Mouse (Mus musculus) liver, embryonic 13.5 days (tissue): ENCODE data around the gene Gltpd2. TPM values are rescaled to one million over a fixed set of nuclear protein-coding genes. Genes with fewer than 3 reads are reported as not detected.
"Not testable (repeated sequence)": the region's sequence is repeated elsewhere in the genome, so short reads cannot be mapped to it uniquely, and the experiment has no call there.

Source experiments
- ATAC-seq: fragments of 200-750 bp; cut with Nextera tagmentation; 2 replicates; pipeline ENCODE4 v1.8.0; 2017; ENCODE audit warnings: low read depth, mild to moderate bottlenecking, moderate number of reproducible peaks, moderate library complexity
- DNase-seq: peaks from one replicate; pipeline ENCODE4 v3.0.0; 2022
- H3K27ac ChIP-seq: fragments of 300-500 bp; sonication (generic); 2 replicates; pipeline ENCODE4 v1.5.1; 2015; ENCODE audit warnings: moderate library complexity, mild to moderate bottlenecking, inconsistent platforms
- H3K27me3 ChIP-seq: fragments of 300-500 bp; sonication (generic); 2 replicates; pipeline ENCODE4 v1.6.1; 2015; ENCODE audit warnings: mild to moderate bottlenecking, inconsistent platforms
- H3K36me3 ChIP-seq: fragments of 300-500 bp; sonication (generic); 2 replicates; pipeline ENCODE4 v1.6.1; 2015; ENCODE audit warnings: mild to moderate bottlenecking, inconsistent platforms
- H3K4me1 ChIP-seq: fragments of 300-500 bp; sonication (generic); replicated peaks from 2 replicates; pipeline ENCODE4 v1.6.1; 2015; ENCODE audit warnings: inconsistent platforms
- H3K4me2 ChIP-seq: fragments of 300-500 bp; sonication (generic); 2 replicates; pipeline ENCODE4 v1.6.1; 2015; ENCODE audit warnings: inconsistent platforms, mild to moderate bottlenecking, moderate library complexity
- H3K4me3 ChIP-seq: fragments of 300-500 bp; sonication (generic); replicated peaks from 2 replicates; pipeline ENCODE4 v1.5.1; 2015; ENCODE audit warnings: mild to moderate bottlenecking, inconsistent platforms
- H3K9ac ChIP-seq: fragments of 300-500 bp; sonication (generic); 2 replicates; pipeline ENCODE4 v1.6.1; 2015; ENCODE audit warnings: mild to moderate bottlenecking, inconsistent platforms
- H3K9me3 ChIP-seq: fragments of 300-500 bp; sonication (generic); replicated peaks from 2 replicates; pipeline ENCODE4 v1.6.1; 2016; ENCODE audit warnings: inconsistent platforms
- WGBS: fragments of 180-500 bp; shearing (Covaris S2); methylation state at CpG from one replicate; pipeline ENCODE4 v1.1.7; 2015; ENCODE audit not compliant: insufficient replicate concordance; 5-methylcytosine and 5-hydroxymethylcytosine counted together
- polyA plus RNA-seq: library from polyadenylated mRNA; unstranded; fragments of >200 nt; fragmentation: Nextera tagmentation; extraction: Ambion mirVana; gene quantifications from 2 replicates; pipeline ENCODE4 v1.2.1, GENCODE M21; 2015

Gene Gltpd2
- polyA plus RNA-seq, 1 experiment from 2014 or later, result 20.0 TPM

DNA sequence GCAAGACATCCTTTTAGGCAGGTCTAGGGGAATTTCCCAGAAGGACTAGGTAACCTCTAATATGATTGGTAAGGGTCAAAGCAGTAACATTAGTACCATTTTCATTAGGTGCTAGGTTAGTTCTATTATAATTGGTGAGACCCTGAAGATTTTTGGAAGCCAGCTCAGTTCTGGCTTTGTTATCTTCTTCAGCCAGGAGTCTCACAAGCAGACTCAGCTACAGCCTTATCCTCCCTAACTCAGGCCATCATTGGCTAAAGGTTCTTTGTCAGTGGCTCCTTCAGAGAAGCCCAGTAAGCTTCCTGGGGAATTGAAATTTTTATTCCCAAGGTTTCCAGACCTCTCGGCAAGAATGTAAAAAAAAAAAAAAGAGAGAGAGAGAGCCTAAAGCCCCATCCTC, 560 bp upstream of the Gltpd2 start:
- Histone ChIP-seq H3K9ac (no peak overlapping the region), H3K27ac (peak overlapping the region; percentile 40; the same call in 1 of the 2 replicates), H3K27me3 (peaks cover 15% of the 10 kb centered on the region), H3K4me1 (peaks cover 33% of the 10 kb centered on the region), H3K9me3 (no peaks in the 10 kb centered on the region), H3K36me3 (no peaks in the 10 kb centered on the region), H3K4me2 (peak overlapping the region; percentile 57; the same call in 1 of the 2 replicates), H3K4me3 (no peak overlapping the region)
- WGBS, result 31% methylated on average over 1 of the region's 1 CpGs
- ATAC-seq (no peak), DNase-seq (no peak)

- Histone ChIP-seq H3K4me3 (peak overlapping the region; percentile 43), H3K9ac (peak overlapping the region; percentile 58; the same call in 1 of the 2 replicates), H3K4me2 (peak overlapping the region; percentile 57), H3K9me3 (no peaks in the 10 kb centered on the region), H3K36me3 (no peaks in the 10 kb centered on the region), H3K4me1 (peaks cover 37% of the 10 kb centered on the region), H3K27ac (peak overlapping the region; percentile 64), H3K27me3 (peaks cover 15% of the 10 kb centered on the region)
- ATAC-seq, result peak; percentile 7; the same call in 1 of the 2 replicates
- no peak for DNase-seq
- WGBS, result 28% methylated on average over 41 of the region's 41 CpGs
These were observed 1.3 kb downstream of the Gltpd2 start for GRCm38 (mm10) chr11:70520178-70520769.

DNA sequence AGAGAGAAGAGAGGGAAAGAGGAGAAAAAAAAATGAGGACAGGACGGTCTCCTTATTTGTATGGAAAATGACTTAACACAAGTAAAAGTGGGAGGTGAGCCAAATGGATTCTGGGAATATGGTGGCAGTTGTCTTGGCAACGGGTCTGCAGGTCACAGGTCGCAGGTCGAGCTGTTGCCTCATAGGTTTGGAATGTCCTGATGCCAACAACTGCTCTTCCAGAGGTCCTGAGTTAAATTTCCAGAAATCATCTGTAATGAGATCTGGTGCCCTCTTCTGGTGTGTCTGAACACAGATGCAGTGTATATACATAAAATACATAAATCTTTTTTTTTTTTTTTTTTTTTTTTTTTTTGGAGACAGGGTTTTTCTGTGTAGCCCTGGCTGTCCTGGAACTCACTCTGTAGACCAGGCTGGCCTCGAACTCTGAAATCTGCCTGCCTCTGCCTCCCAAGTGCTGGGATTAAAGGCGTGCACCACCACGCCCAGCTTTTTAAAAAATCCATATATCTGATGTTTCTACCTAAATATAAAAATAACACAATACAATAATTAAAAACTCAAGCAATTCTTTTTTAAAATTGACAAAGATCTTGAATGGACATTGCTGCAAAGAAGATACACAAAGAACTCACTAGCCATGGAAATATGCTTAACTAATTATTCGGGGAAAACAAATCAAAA, 4.5 kb downstream of the Gltpd2 start:
- H3K9ac ChIP-seq, H3K4me3 ChIP-seq, H3K4me2 ChIP-seq, H3K27ac ChIP-seq, H3K9me3 ChIP-seq, ATAC-seq, DNase-seq: not testable (repeated sequence)
- WGBS, result 77% methylated on average over 8 of the region's 8 CpGs
- Histone ChIP-seq H3K36me3 (peaks cover 25% of the 10 kb centered on the region), H3K4me1 (peaks cover 37% of the 10 kb centered on the region), H3K27me3 (peaks cover 15% of the 10 kb centered on the region)

- peak overlapping the region; percentile 30; the same call in 1 of the 2 replicates for H3K9ac ChIP-seq
These were observed 5.8 kb downstream of the Gltpd2 start for GRCm38 (mm10) chr11:70524782-70525181.

GRCm38 (mm10) chr11:70525184-70525678, 6.2 kb downstream of the Gltpd2 start, which contains the start of gene Psmb6:
Gene Psmb6, plus strand, starts transcription at chr11:70525367.
- H3K4me3 ChIP-seq, result peak within 1 kb of the TSS; percentile 80
- under 1% methylated on average over 26 of the region's 26 CpGs for WGBS

More at GRCm38 (mm10) chr11:70524782-70525181, 5.8 kb downstream of the Gltpd2 start:
- peak; percentile 43 for ATAC-seq
- no peak for DNase-seq
- Histone ChIP-seq H3K9me3 (no peaks in the 10 kb centered on the region), H3K27ac (0 out of 2 replicates have a peak overlapping the region, but pooled peaks have one; percentile 25), H3K4me3 (peak overlapping the region; percentile 80), H3K4me2 (peak overlapping the region; percentile 75), H3K27me3 (peaks cover 12% of the 10 kb centered on the region), H3K36me3 (peaks cover 31% of the 10 kb centered on the region), H3K4me1 (peaks cover 24% of the 10 kb centered on the region)
- WGBS, result 6% methylated on average over 8 of the region's 8 CpGs

GRCm38 (mm10) chr11:70525726-70526125, 6.7 kb downstream of the Gltpd2 start:
- DNase-seq, result peak; percentile 22
- Histone ChIP-seq H3K9me3 (no peaks in the 10 kb centered on the region), H3K9ac (peak overlapping the region; percentile 80), H3K4me3 (peak overlapping the region; percentile 80), H3K4me2 (peak overlapping the region; percentile 75), H3K4me1 (peaks cover 17% of the 10 kb centered on the region), H3K27me3 (peaks cover 3% of the 10 kb centered on the region), H3K36me3 (peaks cover 31% of the 10 kb centered on the region), H3K27ac (peak overlapping the region; percentile 64; the same call in 1 of the 2 replicates)
- WGBS, result under 1% methylated on average over 12 of the region's 12 CpGs
- ATAC-seq, result 0 out of 2 replicates have a peak, but pooled peaks have one; percentile 19

More at GRCm38 (mm10) chr11:70525184-70525678, 6.2 kb downstream of the Gltpd2 start, which contains the start of gene Psmb6:
- H3K4me2 ChIP-seq, result peak within 1 kb of the TSS; percentile 75
- peaks cover 20% of the 10 kb centered on the region for H3K4me1 ChIP-seq
- DNase-seq (peak; percentile 90), ATAC-seq (peak; percentile 89)
- peak within 1 kb of the TSS; percentile 80 for H3K9ac ChIP-seq
- peaks cover 31% of the 10 kb centered on the region for H3K36me3 ChIP-seq
- H3K27ac ChIP-seq, result peak within 1 kb of the TSS; percentile 64
- H3K27me3 ChIP-seq, result peaks cover 8% of the 10 kb centered on the region
- H3K9me3 ChIP-seq, result no peaks in the 10 kb centered on the region

DNA sequence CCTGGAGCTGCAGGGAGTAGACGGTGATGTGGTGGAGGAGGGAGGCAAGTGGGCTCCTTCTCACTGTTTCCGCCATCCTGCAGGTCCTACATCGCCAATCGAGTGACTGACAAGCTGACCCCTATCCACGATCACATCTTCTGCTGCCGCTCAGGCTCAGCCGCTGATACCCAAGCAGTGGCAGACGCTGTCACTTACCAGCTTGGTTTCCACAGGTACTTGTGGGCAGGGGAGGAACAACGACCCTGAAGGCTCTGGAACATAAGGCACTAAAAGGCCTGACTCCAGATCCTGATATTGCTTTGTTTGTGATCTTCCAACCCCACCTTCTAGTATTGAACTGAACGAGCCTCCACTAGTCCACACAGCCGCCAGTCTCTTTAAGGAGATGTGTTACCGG, 7.2 kb downstream of the Gltpd2 start:
- peaks cover 17% of the 10 kb centered on the region for H3K4me1 ChIP-seq
- H3K4me3 ChIP-seq, result peak overlapping the region; percentile 80
- H3K36me3 ChIP-seq, result peaks cover 31% of the 10 kb centered on the region
- H3K9ac ChIP-seq, result peak overlapping the region; percentile 80
- 0 out of 2 replicates have a peak overlapping the region, but pooled peaks have one; percentile 64 for H3K27ac ChIP-seq
- no peaks in the 10 kb centered on the region for H3K27me3 ChIP-seq
- ATAC-seq (no peak), DNase-seq (no peak)
- H3K4me2 ChIP-seq, result peak overlapping the region; percentile 75
- H3K9me3 ChIP-seq, result no peaks in the 10 kb centered on the region
- WGBS, result 77% methylated on average over 12 of the region's 12 CpGs

DNA sequence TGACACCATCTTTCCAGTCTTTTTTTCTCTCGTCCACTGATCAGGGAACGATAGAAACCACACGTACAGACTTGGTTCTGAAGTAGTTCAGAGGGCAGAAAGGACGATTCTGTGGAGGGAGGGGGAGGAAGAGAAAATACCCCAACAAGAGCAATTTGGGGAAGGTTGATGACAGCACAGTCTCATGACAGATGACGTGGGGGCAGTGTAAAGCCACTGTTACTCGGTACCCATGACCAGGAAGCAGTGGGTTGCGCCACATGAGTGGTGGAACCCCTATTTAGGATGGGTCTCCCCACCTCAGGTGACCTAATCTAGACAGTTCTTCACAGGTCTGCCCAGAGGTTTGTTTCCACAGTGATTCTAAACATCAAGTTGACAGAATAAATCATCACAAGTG, 9.6 kb downstream of the Gltpd2 start:
- Histone ChIP-seq H3K27me3 (no peaks in the 10 kb centered on the region), H3K4me2 (no peak overlapping the region), H3K9me3 (no peaks in the 10 kb centered on the region), H3K27ac (no peak overlapping the region), H3K4me3 (no peak overlapping the region), H3K36me3 (peaks cover 31% of the 10 kb centered on the region), H3K4me1 (peaks cover 17% of the 10 kb centered on the region), H3K9ac (no peak overlapping the region)
- DNase-seq, result no peak
- WGBS, result 68% methylated on average over 7 of the region's 7 CpGs
- ATAC-seq, result no peak

DNA sequence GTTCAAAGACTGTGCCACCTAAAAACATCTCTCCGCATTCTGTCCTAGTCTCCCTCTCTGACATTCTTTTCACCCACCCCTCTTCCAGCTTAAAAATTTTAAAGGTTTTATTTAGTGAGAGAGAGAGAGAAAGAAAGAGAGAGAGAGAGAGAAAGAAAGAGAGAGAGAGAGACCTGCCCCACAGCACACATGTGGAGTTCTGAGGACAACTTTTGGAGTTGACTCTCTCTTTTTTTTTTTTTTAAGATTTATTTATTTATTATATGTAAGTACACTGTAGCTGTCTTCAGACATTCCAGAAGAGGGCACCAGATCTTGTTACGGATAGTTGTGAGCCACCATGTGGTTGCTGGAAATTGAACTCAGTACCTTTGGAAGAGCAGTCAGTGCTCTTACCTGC, 12.1 kb downstream of the Gltpd2 start:
- not testable (repeated sequence) for H3K9ac ChIP-seq, DNase-seq, H3K27me3 ChIP-seq, H3K4me3 ChIP-seq, H3K4me2 ChIP-seq, ATAC-seq, H3K9me3 ChIP-seq, H3K27ac ChIP-seq, H3K4me1 ChIP-seq
- H3K36me3 ChIP-seq, result peaks cover 30% of the 10 kb centered on the region
- WGBS, result 72% methylated on average over 2 of the region's 2 CpGs

- DNase-seq (no peak), ATAC-seq (no peak)
- no peaks in the 10 kb centered on the region for H3K9me3 ChIP-seq
- no peaks in the 10 kb centered on the region for H3K4me1 ChIP-seq
- H3K27me3 ChIP-seq, result peaks cover 2% of the 10 kb centered on the region; the same call in 1 of the 2 replicates
- WGBS, result 76% methylated on average over 6 of the region's 6 CpGs
- H3K4me2 ChIP-seq, result no peak within 1 kb of the TSS
- peaks cover 12% of the 10 kb centered on the region for H3K36me3 ChIP-seq
- H3K4me3 ChIP-seq, result no peak within 1 kb of the TSS
- no peak within 1 kb of the TSS for H3K9ac ChIP-seq
- H3K27ac ChIP-seq, result no peak within 1 kb of the TSS
These were observed 13.8 kb downstream of the Gltpd2 start, which contains the start of gene Gm40193 for GRCm38 (mm10) chr11:70532839-70533238. Gene Gm40193, minus strand, starts transcription at chr11:70532939.

DNA sequence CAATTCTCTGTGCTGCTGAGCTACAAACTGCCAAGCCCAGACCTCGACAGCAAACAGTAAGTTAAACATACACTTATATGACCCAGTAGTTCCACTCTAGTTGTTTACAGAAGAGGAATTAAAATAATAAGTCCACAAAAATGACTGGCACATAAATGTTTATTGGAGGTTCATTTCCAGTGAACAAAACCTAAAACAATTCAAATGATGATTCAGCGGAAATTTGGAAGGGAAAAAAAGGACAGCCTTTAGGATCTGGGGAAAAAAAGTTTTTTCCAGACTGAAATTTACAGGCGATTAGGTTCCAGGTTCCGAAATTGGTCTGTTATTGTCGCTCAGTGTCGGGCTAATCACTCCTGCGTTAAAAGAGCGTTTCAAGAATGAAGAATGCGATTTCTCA, 20.4 kb downstream of the Gltpd2 start:
- ATAC-seq, result no peak
- Histone ChIP-seq H3K27ac (no peak overlapping the region), H3K27me3 (peaks cover 56% of the 10 kb centered on the region), H3K4me2 (peak overlapping the region; percentile 74), H3K4me1 (peaks cover 15% of the 10 kb centered on the region), H3K4me3 (peak overlapping the region; percentile 62), H3K9me3 (no peaks in the 10 kb centered on the region), H3K36me3 (no peaks in the 10 kb centered on the region), H3K9ac (peak overlapping the region; percentile 36)
- DNase-seq, result no peak
- WGBS, result 23% methylated on average over 9 of the region's 9 CpGs
